Mouse (Mus musculus) hematopoietic stem cell, adult 5-6 weeks (primary cell): ENCODE measurements around the gene Scml4. TPM values are rescaled to one million over a fixed set of nuclear protein-coding genes. Genes with fewer than 3 reads are reported as not detected.

Experiments
- ATAC-seq, 2 experiments: fragments of 125-278 bp in 1 of 2; replicated peaks in 1 of 2; 2 replicates each; pipeline ENCODE4 v1.8.0; 2016 to 2017; ENCODE audit warnings: inconsistent platforms in 2 of 2, mild to moderate bottlenecking in 2 of 2, moderate number of reproducible peaks in 2 of 2, low read depth in 1 of 2, moderate TSS enrichment in 1 of 2; ENCODE audit not compliant: low FRiP score in 2 of 2, poor library complexity in 2 of 2, severe bottlenecking in 2 of 2, insufficient read depth in 1 of 2, low TSS enrichment in 1 of 2
- total RNA-seq: library from RNA; stranded (forward); fragments of 172-1452, 232-1000 nt; gene quantifications from 2 replicates; pipeline ENCODE4 v1.2.3, GENCODE M21; 2017

Scml4 gene
- total RNA-seq, 1 experiment from 2014 or later = 5.8 TPM

- no peak for ATAC-seq
Observed at GRCm38 (mm10) chr10:42890365-42890764, 30.2 kb downstream of the Scml4 start.

GRCm38 (mm10) chr10:42892250-42892649 lies 32.1 kb downstream of the Scml4 start:
- no peak for ATAC-seq

GRCm38 (mm10) chr10:42892987-42893386 lies 32.8 kb downstream of the Scml4 start:
- ATAC-seq = no peak

- no peak for ATAC-seq
Observed at GRCm38 (mm10) chr10:42893857-42894256, 33.7 kb downstream of the Scml4 start.

- ATAC-seq = no peak
Observed at GRCm38 (mm10) chr10:42894263-42894662, 34.1 kb downstream of the Scml4 start.

GRCm38 (mm10) chr10:42894696-42895095 lies 34.5 kb downstream of the Scml4 start:
- no peak for ATAC-seq

GRCm38 (mm10) chr10:42896621-42897020 lies 36.5 kb downstream of the Scml4 start:
- no peak for ATAC-seq

- no peak for ATAC-seq
Observed at GRCm38 (mm10) chr10:42897166-42897565, 37.0 kb downstream of the Scml4 start.

GRCm38 (mm10) chr10:42897632-42898031 lies 37.5 kb downstream of the Scml4 start:
- peak; percentile 88 to 92 for ATAC-seq

- ATAC-seq = no peak
Observed at GRCm38 (mm10) chr10:42901361-42901760, 41.2 kb downstream of the Scml4 start.

GRCm38 (mm10) chr10:42903054-42903453 lies 42.9 kb downstream of the Scml4 start:
- no peak for ATAC-seq

GRCm38 (mm10) chr10:42908562-42908961 lies 48.4 kb downstream of the Scml4 start:
- ATAC-seq = no peak

- no peak for ATAC-seq
Observed at GRCm38 (mm10) chr10:42910567-42910966, 50.4 kb downstream of the Scml4 start.

- ATAC-seq = no peak
Observed at GRCm38 (mm10) chr10:42912056-42912455, 51.9 kb downstream of the Scml4 start.

GRCm38 (mm10) chr10:42913196-42913595 lies 53.0 kb downstream of the Scml4 start:
- no peak for ATAC-seq

GRCm38 (mm10) chr10:42914146-42914545 lies 54.0 kb downstream of the Scml4 start:
- 0 out of 4 replicates have a peak, but pooled peaks of 1 of the 2 experiments have one; percentile 32 for ATAC-seq

- no peak for ATAC-seq
Observed at GRCm38 (mm10) chr10:42917355-42917754, 57.2 kb downstream of the Scml4 start.

- ATAC-seq = no peak
Observed at GRCm38 (mm10) chr10:42919786-42920185, 59.6 kb downstream of the Scml4 start.

GRCm38 (mm10) chr10:42925103-42925866 lies 65.1 kb downstream of the Scml4 start:
- ATAC-seq = no peak
